Mouse (Mus musculus) lung, embryonic 15.5 days (tissue): Measurements from ENCODE around the gene Tpra1. TPM values are rescaled to one million over a fixed set of nuclear protein-coding genes. Genes with fewer than 3 reads are reported as not detected.

Experiments
- ATAC-seq: fragments of 200-750 bp; cut with Nextera tagmentation; 2 replicates; pipeline ENCODE4 v1.8.0; 2017; ENCODE audit warnings: moderate number of reproducible peaks, borderline replicate concordance; ENCODE audit not compliant: low FRiP score, low TSS enrichment; ENCODE audit errors: extremely low read depth
- H3K27ac ChIP-seq: fragments of 300-500 bp; sonication (generic); 2 replicates; pipeline ENCODE4 v1.5.1; 2015; ENCODE audit warnings: moderate library complexity, mild to moderate bottlenecking, inconsistent platforms
- H3K27me3 ChIP-seq: fragments of 300-500 bp; sonication (generic); 2 replicates; pipeline ENCODE4 v1.6.1; 2015; ENCODE audit warnings: inconsistent platforms
- H3K36me3 ChIP-seq: fragments of 300-500 bp; sonication (generic); 2 replicates; pipeline ENCODE4 v1.6.1; 2015; ENCODE audit warnings: inconsistent platforms
- H3K4me1 ChIP-seq: fragments of 300-500 bp; sonication (generic); 2 replicates; pipeline ENCODE4 v1.6.1; 2015; ENCODE audit warnings: inconsistent platforms
- H3K4me2 ChIP-seq: fragments of 300-500 bp; sonication (generic); 2 replicates; pipeline ENCODE4 v1.6.1; 2015; ENCODE audit warnings: inconsistent platforms, mild to moderate bottlenecking, moderate library complexity
- H3K4me3 ChIP-seq: fragments of 300-500 bp; sonication (generic); 2 replicates; pipeline ENCODE4 v1.5.1; 2015; ENCODE audit warnings: mild to moderate bottlenecking, inconsistent platforms
- H3K9ac ChIP-seq: fragments of 300-500 bp; sonication (generic); 2 replicates; pipeline ENCODE4 v1.6.1; 2015; ENCODE audit warnings: inconsistent platforms
- H3K9me3 ChIP-seq: fragments of 300-500 bp; sonication (generic); 2 replicates; pipeline ENCODE4 v1.6.1; 2016; ENCODE audit warnings: inconsistent platforms
- WGBS: fragments of 180-500 bp; shearing (Covaris S2); methylation state at CpG from one replicate; pipeline ENCODE4 v1.1.7; 2015; 5-methylcytosine and 5-hydroxymethylcytosine counted together
- polyA plus RNA-seq: library from polyadenylated mRNA; unstranded; fragments of >200 nt; fragmentation: Nextera tagmentation; extraction: Ambion mirVana; gene quantifications from 2 replicates; pipeline ENCODE4 v1.2.1, GENCODE M21; 2015

Gene Tpra1
- polyA plus RNA-seq, 1 experiment from 2014 or later, result 75.8 TPM

DNA sequence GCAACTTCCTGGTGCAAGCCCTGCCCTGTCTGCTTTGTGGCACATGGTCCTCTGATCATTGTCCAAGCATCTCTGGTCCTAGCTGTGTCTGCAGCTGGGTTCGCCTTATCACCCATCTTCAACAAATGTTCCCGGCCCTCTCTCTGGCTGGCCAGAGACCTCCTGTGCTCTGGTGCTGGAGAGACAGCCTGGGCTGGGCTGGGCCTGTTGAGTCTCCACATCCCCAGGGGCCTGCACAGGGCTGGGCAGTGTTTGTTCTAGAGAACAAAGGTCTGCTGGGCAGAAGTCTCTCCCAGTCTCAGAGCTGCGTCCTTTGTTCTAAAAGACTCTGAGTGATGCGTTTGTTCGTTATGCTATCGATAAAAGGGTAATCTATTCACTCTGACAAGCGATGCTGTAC lies 28.0 kb downstream of the Tpra1 start:
- Histone ChIP-seq H3K4me2 (no peak overlapping the region), H3K4me1 (peaks cover 54% of the 10 kb centered on the region), H3K27me3 (no peaks in the 10 kb centered on the region), H3K4me3 (no peak overlapping the region), H3K36me3 (no peaks in the 10 kb centered on the region), H3K9me3 (no peaks in the 10 kb centered on the region), H3K9ac (no peak overlapping the region), H3K27ac (no peak overlapping the region)
- ATAC-seq, result no peak
- 53% methylated on average over 7 of the region's 7 CpGs for WGBS

DNA sequence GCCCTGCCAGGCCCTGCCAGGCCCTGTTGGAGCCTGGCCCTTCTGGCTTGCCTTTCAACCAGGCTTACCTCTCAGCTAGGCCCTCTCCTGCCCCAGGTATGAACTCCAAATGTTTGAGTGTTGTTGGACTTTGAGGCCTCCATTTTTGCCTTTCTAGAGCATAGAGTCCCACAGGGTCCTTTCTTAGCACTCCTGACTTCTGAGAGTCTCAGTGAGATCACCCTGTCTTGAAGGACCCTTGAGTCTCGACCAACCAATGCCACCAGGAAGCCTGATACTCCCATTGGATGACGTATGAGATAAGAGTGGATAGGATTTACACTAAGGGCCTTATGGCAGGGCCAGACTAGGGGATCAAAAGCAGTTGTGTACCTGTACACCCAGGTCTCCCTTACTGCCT lies 29.4 kb downstream of the Tpra1 start:
- H3K27me3 ChIP-seq, result no peaks in the 10 kb centered on the region
- H3K4me2 ChIP-seq, result no peak overlapping the region
- no peak overlapping the region for H3K4me3 ChIP-seq
- H3K9ac ChIP-seq, result no peak overlapping the region
- peak overlapping the region; percentile 80 for H3K27ac ChIP-seq
- peak; percentile 15; the same call in 1 of the 2 replicates for ATAC-seq
- peaks cover 45% of the 10 kb centered on the region for H3K4me1 ChIP-seq
- H3K9me3 ChIP-seq, result no peaks in the 10 kb centered on the region
- H3K36me3 ChIP-seq, result no peaks in the 10 kb centered on the region
- WGBS, result 57% methylated on average over 2 of the region's 2 CpGs

DNA sequence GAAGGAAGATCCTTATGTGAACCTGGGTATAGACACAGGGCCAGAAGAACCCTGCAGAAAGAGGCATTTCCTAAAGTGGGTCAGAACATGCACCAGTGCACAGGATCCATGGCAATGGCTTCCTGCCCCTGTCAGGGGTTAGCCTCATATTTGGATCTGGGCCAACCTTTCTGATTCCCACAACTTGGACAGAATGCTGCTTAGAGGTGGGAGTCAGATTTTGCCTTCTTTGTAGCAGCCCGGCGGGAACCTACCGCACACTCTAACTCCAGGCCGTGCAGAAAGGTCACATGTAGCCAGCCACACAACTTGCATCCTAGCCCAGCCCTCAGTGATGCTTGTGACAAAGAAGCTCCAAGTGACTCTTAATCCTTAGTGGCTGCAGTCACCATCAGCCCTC lies 32.1 kb downstream of the Tpra1 start:
- ATAC-seq, result no peak
- no peak overlapping the region for H3K4me3 ChIP-seq
- H3K4me2 ChIP-seq, result no peak overlapping the region
- H3K4me1 ChIP-seq, result peaks cover 38% of the 10 kb centered on the region
- H3K36me3 ChIP-seq, result no peaks in the 10 kb centered on the region
- H3K27me3 ChIP-seq, result no peaks in the 10 kb centered on the region
- H3K9ac ChIP-seq, result no peak overlapping the region
- 47% methylated on average over 4 of the region's 4 CpGs for WGBS
- H3K9me3 ChIP-seq, result no peaks in the 10 kb centered on the region
- H3K27ac ChIP-seq, result no peak overlapping the region

DNA sequence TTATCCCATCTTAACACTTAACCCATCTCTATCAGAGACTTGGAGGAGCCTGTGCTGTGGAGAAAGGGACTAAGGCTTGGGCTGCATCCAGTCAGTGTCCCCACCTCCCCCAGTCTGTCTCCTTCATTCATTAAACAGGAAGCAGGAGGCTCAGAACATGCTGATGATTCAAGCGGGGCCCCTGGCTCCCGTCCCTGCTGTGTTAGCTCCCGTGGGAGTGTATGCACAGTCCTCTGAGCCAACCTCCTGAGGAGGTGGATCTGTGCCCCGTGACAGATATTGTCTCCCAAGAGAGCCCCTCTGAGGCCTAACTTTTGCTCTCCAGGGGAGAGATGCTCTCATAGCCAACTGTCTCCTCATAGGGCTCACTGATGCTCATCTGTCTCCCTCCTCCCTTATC lies 32.8 kb downstream of the Tpra1 start:
- peaks cover 39% of the 10 kb centered on the region for H3K4me1 ChIP-seq
- 15% methylated on average over 4 of the region's 4 CpGs for WGBS
- H3K4me3 ChIP-seq, result no peak overlapping the region
- no peak for ATAC-seq
- H3K27me3 ChIP-seq, result no peaks in the 10 kb centered on the region
- no peak overlapping the region for H3K9ac ChIP-seq
- no peak overlapping the region for H3K27ac ChIP-seq
- no peaks in the 10 kb centered on the region for H3K36me3 ChIP-seq
- H3K4me2 ChIP-seq, result no peak overlapping the region
- no peaks in the 10 kb centered on the region for H3K9me3 ChIP-seq

DNA sequence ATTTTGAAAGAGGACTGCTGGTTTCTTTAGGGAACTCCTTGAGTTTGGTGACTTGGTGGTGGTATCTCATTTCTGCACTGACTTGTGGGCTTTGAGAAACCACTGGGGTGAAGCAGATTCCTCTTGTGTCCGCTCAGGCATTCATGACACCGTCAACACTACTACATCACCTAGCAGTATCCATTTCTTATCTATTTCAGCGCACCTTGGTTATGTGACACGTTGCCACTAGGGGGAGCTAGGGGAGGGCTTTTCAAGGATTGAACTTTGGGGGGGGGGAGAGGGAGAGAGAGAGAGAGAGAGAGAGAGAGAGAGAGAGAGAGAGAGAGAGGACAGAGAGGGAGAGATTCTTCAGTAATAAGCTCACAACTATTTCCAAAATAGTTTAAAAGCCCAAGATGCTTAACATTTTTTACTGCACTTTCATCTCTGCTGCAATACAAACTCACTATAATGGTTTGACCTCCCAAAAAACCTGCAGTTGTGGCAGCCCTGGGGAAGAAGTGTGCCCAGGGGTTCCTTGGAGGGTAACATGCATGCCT lies 33.8 kb downstream of the Tpra1 start:
- no peak overlapping the region for H3K4me2 ChIP-seq
- WGBS, result 12% methylated on average over 4 of the region's 4 CpGs
- no peaks in the 10 kb centered on the region for H3K27me3 ChIP-seq
- no peak overlapping the region for H3K27ac ChIP-seq
- no peaks in the 10 kb centered on the region for H3K9me3 ChIP-seq
- H3K4me3 ChIP-seq, result no peak overlapping the region
- H3K4me1 ChIP-seq, result peaks cover 35% of the 10 kb centered on the region
- ATAC-seq, result no peak
- H3K36me3 ChIP-seq, result no peaks in the 10 kb centered on the region
- H3K9ac ChIP-seq, result no peak overlapping the region

DNA sequence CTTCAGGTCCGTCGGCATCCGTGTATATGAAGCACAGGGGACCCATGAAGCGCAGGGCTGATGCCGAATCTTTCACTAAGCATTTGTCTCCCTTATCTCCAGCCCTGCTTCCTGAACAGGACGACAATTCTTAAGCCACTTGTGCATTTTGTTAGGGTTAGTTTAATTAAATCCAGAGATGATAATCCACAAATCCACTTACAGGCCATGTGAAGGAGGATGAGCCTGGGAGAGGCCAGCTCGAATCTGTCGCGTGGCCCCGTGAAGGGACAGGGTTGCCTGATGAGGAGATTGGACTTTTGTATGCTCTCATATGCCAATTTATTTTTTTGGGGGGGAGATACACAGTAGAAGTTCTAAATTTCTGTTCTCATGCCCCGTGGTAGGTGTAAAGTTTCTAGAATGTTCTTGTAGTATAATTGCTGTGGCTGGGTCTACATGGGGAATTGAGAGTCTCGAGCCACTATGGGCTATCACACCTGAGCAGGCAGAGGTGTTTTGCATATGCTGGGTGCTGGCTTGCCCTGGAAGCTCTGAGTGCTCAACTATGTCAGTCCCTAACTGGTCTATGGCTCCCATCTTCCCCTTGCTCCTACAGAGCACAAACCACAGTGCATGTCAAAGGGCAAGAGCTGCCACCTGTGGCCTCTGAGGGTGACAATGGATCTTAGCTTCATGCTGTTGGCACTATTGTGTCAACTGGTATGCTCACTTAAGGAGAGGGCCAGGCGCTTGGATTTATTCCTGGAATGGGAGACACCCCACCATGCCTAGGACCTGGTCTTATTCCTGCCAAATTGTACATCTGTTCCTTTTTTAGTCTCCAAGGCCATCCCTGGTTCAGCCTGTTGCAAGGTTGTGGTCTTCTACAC lies 34.5 kb downstream of the Tpra1 start:
- H3K4me1 ChIP-seq, result peaks cover 30% of the 10 kb centered on the region
- WGBS, result 62% methylated on average over 13 of the region's 13 CpGs
- H3K9ac ChIP-seq, result no peak overlapping the region
- H3K4me2 ChIP-seq, result no peak overlapping the region
- no peaks in the 10 kb centered on the region for H3K36me3 ChIP-seq
- no peaks in the 10 kb centered on the region for H3K27me3 ChIP-seq
- no peak overlapping the region for H3K4me3 ChIP-seq
- H3K9me3 ChIP-seq, result no peaks in the 10 kb centered on the region
- H3K27ac ChIP-seq, result no peak overlapping the region
- ATAC-seq, result no peak

DNA sequence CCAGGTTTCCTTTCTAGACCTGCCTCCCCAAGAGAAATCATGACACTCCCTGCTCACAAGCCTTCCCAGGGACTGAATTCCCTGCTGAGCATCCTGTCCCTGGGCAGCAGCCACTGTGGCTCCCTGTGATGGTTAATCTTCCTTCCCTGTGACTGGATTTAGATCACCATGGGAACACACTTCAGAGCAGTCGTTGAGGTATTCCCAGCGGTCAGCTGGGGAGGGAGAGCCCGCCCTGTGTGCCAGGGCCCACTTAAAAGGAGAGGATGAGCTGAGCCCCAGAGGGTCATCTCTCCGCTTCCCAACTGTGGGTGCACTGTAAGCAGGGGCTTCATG lies 35.1 kb downstream of the Tpra1 start:
- 53% methylated on average over 4 of the region's 4 CpGs for WGBS
- H3K9ac ChIP-seq, result no peak overlapping the region
- H3K27me3 ChIP-seq, result no peaks in the 10 kb centered on the region
- no peaks in the 10 kb centered on the region for H3K9me3 ChIP-seq
- no peak overlapping the region for H3K27ac ChIP-seq
- peaks cover 30% of the 10 kb centered on the region for H3K4me1 ChIP-seq
- H3K36me3 ChIP-seq, result no peaks in the 10 kb centered on the region
- no peak overlapping the region for H3K4me2 ChIP-seq
- ATAC-seq, result no peak
- no peak overlapping the region for H3K4me3 ChIP-seq

DNA sequence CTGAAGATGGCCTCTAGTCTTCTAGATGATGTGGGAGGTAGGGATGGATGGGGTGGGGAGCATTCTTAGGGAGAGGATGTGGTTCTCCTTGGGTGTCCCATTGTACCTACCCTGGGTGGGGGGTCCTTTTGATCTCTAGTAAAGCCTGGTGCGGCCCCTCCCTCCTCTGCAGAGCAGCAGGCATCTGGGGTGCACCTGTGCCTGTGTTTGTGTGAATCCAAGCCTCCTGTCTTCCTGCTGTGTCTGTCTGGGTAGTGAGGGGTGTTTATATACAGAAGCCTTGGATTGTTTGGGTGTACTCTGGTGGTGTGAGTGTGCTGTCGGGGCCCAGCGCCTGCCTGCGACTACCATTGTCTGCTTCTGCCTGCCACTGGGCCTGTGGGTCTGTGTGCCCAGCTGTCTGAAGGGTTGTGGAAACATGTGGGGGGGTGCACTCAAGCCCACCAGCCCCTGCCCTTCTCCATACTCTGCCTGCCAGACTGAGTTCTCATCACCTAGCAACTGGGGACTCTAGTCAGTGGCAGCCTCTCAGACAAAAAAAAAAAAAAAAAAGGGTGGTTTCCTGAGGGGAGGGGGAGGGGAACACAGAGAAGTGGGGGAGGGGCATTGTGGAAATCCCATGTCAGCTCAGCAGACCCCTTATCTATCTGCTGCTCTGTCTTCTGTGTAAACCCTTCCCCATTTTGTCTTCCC lies 36.1 kb downstream of the Tpra1 start:
- Histone ChIP-seq H3K4me1 (peaks cover 30% of the 10 kb centered on the region), H3K27ac (no peak overlapping the region), H3K9ac (no peak overlapping the region), H3K9me3 (no peaks in the 10 kb centered on the region), H3K27me3 (no peaks in the 10 kb centered on the region), H3K36me3 (no peaks in the 10 kb centered on the region), H3K4me3 (no peak overlapping the region), H3K4me2 (no peak overlapping the region)
- ATAC-seq, result peak; percentile 39
- WGBS, result 24% methylated on average over 4 of the region's 4 CpGs

DNA sequence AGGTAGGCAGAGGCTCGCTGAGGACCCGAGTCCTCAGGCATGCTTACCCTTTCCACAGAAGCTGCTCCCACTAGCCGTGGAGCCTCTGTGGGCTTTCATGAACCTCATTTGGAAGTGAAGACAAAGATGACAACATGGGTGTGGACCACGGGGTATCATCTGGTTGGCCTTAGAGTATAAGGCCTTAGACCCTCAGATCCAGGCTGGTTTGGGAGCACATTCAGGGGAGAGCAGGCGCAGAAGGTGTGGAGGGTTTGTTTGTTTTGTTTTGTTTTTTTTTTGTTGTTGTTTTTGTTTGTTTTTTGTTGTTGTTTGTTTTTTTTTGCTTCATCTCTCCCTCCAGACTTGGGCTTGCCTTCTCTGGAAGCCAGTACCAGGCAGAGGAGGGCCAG lies 36.6 kb downstream of the Tpra1 start:
- peak overlapping the region; percentile 61; the same call in 1 of the 2 replicates for H3K27ac ChIP-seq

DNA sequence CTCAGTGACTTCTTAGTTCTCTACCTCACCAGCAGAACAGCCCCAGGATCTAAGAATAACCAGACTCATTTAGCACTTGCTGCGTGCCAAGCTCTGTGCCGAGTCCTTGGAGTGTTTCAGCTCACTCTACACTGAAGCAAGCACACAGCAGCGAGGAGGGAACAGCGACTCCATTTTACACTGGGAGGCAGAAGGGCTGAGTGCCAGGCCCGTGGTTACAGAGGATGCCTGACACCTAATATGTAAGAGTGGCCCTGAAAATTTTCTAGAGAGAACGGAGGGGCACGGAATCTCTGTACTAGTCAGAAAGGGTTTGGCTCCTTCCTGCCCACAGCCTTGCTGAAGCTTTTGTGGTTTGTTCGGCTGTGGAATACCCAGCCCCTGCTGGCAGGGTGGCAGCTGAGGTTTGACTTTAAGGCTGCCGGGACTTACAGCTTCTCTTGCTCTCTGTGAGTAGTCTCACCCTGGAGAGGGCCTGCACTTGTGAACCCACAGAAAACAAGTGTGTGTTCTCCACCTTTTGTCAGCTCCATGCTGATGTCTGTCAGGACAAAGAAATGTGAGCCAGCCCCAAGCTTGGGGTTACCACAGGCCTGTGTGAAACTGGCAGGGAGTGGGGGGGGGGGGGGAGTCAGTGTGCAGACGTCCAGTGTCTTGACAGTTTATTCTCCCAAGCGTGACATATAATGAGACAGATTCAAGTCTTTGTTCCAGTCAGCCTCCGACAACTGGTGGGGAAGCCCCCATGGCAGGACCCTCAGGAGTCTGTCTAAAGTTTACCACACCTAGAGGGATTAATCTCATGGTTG lies 37.4 kb downstream of the Tpra1 start:
- Histone ChIP-seq H3K4me1 (peaks cover 23% of the 10 kb centered on the region), H3K27ac (peak overlapping the region; percentile 61; the same call in 1 of the 2 replicates), H3K9ac (no peak overlapping the region)

More for the DNA sequence above, 36.6 kb downstream of the Tpra1 start:
- H3K4me1 ChIP-seq, result peaks cover 30% of the 10 kb centered on the region
- no peaks in the 10 kb centered on the region for H3K36me3 ChIP-seq
- 58% methylated on average over 5 of the region's 5 CpGs for WGBS
- H3K4me3 ChIP-seq, result no peak overlapping the region
- H3K4me2 ChIP-seq, result no peak overlapping the region
- H3K9me3 ChIP-seq, result no peaks in the 10 kb centered on the region
- no peaks in the 10 kb centered on the region for H3K27me3 ChIP-seq
- no peak for ATAC-seq
- H3K9ac ChIP-seq, result no peak overlapping the region

DNA sequence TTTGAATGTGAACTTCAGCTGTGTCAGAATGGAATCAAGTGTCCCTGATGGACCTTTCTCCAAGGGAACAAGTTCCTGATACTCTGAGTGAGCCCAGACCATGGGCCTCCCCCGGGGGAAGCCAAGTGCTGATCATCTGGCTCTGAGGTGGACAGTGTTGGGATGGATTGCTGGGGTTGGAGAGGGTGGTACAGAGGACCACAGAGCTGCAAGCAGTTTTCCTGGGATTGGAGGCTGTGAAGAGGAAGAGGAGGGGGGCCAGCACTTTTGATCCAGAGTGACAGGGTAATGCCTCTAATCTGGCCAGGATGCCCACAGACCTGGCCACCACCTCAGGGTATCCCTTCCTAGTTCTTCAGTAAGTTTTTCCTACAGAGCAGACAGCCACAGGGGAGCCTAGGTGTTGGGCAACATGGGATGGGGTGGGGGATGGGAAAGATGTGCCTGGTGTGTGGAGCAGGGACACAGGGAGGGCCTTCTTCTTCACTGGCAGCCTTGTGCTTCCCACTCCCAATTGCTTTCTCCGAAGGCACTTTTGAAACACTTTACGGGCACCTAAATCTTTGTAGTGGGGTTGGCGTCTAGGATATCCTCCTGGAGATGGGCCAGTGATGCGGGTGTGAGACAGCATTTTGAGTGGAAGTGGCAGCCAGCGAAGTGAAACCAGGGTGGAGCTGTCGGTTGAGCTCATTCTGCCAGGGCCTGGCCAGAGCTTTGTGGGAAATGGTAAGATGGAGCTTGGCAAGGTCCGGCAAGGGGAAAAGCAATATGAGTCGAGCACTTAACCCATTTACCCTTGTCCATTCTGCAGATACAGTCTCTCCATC lies 38.3 kb downstream of the Tpra1 start:
- 67% methylated on average over 9 of the region's 9 CpGs for WGBS
- Histone ChIP-seq H3K9ac (no peak overlapping the region), H3K4me2 (no peak overlapping the region)

More for the DNA sequence above, 37.4 kb downstream of the Tpra1 start:
- WGBS, result 33% methylated on average over 12 of the region's 12 CpGs
- no peak overlapping the region for H3K4me2 ChIP-seq
- no peaks in the 10 kb centered on the region for H3K36me3 ChIP-seq
- no peaks in the 10 kb centered on the region for H3K27me3 ChIP-seq
- no peaks in the 10 kb centered on the region for H3K9me3 ChIP-seq
- no peak for ATAC-seq
- H3K4me3 ChIP-seq, result no peak overlapping the region

More for the DNA sequence above, 38.3 kb downstream of the Tpra1 start:
- peak overlapping the region; percentile 61 for H3K27ac ChIP-seq
- H3K27me3 ChIP-seq, result no peaks in the 10 kb centered on the region
- no peaks in the 10 kb centered on the region for H3K9me3 ChIP-seq
- no peak overlapping the region for H3K4me3 ChIP-seq
- no peaks in the 10 kb centered on the region for H3K36me3 ChIP-seq
- ATAC-seq, result no peak
- H3K4me1 ChIP-seq, result peaks cover 16% of the 10 kb centered on the region
